Mouse (Mus musculus): Measurements from ENCODE around the gene Aknad1. TPM values are rescaled to one million over a fixed set of nuclear protein-coding genes. Genes with fewer than 3 reads are reported as not detected.

Gene Aknad1
- total RNA-seq, 1 experiment from 2014 or later = not detected

DNA sequence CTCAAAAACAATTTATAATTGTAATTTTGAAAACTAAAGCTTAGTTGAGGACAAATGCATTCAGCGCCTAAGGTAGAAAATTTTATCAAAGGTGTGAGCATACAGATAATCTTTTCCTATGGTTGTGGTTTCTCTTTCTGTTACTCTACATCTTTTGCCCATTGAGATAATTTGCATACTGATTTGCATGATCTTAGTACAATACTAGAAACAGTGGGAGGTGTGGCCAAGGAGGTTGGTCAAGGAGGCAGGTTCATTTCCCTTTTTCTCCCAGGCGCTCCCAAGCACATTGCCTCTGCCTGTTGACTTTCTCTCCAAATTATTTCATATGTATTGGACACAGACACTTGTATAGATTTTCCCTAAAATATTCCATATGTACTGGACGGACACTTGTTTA is 1.7 kb upstream of the Aknad1 start:
- peak; percentile 81 for ATAC-seq (replicated peaks; ENCODE audit: low read depth, poor library complexity, severe bottlenecking)

DNA sequence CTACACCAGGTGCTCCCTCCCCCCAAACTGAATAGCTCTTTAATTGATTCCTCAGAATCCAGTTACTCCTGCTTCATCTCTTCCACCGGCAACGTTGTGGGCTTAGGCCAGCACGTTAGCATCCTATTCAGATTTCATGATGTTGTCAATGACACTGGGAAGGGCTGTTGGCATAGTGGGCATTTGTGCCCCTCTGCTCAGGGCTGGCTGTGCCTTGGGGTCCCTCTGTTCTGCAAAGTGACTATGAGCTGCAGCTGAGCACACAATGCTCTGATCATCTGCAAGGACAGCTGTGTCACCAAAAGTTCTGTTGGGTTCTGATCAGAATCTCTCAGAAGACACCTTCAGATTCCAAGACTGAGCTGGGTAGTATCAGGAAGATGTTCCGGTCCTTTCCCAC is 4.6 kb downstream of the Aknad1 start:
- ATAC-seq (replicated peaks; ENCODE audit: low read depth, poor library complexity, severe bottlenecking) = no peak

DNA sequence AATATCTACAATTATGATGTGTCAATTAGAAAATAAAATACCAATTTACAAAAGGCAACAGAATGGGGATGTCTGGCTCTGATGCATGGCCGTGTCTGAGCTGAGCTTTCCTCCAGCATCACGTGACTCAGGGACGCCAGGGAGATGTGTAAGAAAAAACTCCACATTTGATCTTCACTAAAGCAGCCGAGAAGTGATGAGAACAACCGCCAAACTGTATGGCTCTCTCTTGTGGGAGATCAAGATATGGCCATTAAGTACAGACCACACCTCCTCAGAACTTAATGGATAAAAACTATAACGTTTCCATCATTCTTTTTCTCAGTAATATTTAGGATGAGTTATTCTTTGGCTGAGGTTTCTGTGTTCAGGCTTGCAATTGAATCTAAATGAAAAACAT is 11.6 kb downstream of the Aknad1 start:
- ATAC-seq (replicated peaks; ENCODE audit: low read depth, poor library complexity, severe bottlenecking) = no peak; the same call in 1 of the 2 replicates

DNA sequence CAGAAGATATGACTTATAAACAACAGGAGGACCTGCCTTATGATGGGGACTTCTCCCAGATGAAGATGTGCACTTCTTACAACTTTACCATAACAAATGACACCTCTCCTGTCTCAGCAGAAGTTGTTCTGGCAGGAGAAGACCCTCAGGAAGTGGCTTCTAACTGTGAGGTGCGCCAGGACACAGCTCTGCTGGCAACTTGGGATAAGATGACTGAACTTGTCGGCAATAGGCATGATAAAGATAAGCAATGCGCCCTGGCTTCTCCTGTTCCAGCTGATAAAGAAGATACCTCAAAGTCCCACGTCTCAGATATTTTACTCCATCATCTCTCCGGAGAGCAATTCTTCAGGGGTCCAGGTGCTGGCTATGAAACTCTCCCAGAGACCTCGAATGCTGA is 12.2 kb downstream of the Aknad1 start:
- 0 out of 2 replicates have a peak, but pooled peaks have one; percentile 32 for ATAC-seq (replicated peaks; ENCODE audit: low read depth, poor library complexity, severe bottlenecking)

DNA sequence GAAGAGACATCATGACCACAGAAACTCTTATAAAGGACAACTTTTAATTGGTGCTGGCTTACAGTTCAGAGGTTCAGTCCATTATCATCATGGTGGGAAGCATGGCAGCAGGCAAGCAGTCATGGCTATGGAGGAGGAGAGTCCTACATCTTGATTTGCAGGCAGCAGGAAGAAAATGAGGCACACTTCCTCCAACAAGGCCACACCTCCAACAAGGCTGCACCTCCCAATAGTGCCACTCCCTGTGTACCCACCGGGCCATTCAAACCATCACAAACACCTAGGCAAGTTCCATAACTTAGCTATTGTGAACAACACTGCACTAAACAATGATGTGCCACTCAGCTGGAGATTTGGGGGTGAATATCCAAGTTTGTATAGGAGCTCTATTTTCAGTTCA is 15.1 kb downstream of the Aknad1 start:
- no peak for ATAC-seq (replicated peaks; ENCODE audit: low read depth, poor library complexity, severe bottlenecking)

DNA sequence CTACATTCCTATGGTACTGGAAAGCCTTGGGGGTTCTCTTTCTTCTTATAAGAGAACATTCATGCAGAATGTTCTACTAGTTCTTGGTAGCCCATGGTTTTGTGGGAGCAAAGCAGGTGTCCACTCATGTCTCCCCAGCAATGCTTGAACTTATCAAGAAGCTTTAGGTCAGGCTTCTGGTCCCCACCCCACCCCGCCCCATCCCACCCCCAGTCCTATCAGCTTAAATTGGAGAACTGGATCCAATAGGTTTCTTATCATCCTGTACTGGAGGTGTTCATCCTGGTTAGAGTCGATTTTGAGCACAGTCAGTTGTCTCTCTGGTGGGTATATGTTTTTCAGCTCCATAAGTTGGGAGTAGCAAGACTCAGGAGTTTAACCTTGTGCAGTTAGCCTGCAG is 16.1 kb downstream of the Aknad1 start:
- ATAC-seq (replicated peaks; ENCODE audit: low read depth, poor library complexity, severe bottlenecking) = no peak

DNA sequence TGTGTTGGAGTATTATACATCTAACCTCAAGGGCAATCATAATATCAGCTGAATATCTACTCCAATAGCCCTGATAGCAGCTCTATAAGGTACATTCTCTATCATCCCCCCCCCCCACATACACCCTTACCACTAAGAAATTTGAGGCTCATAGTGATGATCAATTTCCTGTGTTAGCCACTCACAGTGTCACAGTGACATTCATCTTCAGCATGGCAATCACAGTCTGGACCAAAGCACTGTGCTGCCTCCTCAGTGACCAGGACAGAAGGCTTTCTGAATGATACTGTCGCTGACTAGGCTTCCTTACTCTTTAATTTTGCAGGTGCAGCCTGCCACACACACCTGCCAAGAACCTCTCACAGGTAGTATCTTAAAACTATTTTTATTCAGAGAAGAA is 16.7 kb downstream of the Aknad1 start:
- ATAC-seq (replicated peaks; ENCODE audit: low read depth, poor library complexity, severe bottlenecking) = no peak

DNA sequence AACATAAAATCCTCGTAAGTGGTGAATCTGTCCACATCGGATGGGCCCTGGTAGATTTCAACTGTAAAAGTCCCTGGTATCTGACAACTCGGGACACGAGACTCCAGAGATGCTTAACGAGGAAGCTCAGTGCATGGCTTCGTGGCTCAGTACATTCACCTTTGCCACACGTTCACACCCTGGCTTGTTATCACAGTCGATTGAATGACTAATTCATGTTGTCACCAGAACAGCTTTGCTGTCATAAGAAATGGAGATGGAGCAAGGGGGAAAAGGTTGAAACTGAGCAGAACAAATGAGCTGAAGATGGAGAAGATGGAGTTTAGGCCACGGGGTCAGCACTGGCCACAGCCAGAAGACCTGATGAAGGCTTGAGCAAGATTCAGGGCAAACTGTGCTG is 18.1 kb downstream of the Aknad1 start:
- no peak for ATAC-seq (replicated peaks; ENCODE audit: low read depth, poor library complexity, severe bottlenecking)

DNA sequence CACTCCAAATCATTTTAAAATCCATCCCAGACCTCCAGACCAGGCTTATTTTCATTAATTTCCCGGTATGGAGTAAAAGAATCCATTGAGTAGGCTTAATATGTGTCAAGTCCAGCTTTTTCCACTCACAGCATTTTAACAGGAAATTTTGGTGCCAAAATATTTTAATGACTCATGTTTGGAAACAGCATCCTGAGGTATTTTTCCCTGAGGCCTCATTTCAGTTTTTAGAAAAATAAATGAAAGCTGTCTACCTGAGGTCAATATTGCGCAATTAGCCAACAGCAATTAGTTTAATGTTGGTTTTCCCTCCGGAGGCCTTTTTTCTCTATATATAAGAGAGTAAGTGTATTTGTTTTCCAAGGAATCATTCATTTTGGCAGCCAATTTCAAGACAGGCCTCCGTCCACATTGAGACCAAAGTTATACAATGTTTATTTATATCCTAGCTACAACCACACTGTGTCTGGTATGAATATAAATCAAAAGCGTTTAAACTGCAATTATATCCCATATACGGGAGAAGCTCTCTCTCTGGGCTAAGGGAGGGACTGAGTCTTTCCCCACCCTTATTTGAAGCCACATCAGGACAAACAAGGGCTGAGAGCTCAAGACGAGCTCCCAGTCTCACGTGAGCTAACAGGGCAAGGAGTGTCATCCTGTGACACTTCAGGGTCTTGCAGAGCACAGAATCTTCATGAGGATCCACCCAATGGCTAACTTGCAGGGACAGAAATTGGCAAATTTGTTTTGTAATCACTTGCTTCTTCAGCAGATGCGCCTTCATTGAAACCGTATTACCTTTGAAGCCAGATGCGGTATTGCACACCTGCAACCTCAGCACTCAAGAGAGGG is 20.3 kb downstream of the Aknad1 start:
- ATAC-seq (replicated peaks; ENCODE audit: low read depth, poor library complexity, severe bottlenecking) = no peak

DNA sequence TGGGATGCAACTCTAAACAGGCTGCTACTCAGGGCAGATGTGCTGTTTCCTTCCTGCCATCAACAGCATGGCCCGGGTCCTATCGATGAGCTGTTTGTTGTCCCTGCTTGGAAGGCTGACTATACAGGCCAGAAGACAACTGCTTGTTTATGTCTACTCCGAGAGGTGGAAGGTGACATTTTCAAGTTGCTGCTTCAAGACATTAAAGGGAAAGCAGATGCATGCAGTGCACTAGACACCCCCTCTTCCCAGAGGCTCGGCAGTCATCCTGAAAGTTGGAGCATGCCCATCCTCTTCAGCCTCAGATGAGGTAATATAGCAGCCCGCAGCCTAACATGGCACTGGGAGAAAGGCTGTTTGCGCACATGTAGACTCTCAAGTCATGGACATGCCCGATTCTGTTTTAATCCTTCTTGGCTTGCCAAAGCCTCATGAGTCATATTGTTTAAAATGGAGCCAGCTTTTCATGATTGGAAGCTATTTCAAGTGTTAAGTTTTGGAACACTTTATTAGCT is 23.2 kb downstream of the Aknad1 start:
- no peak for ATAC-seq (replicated peaks; ENCODE audit: low read depth, poor library complexity, severe bottlenecking)

DNA sequence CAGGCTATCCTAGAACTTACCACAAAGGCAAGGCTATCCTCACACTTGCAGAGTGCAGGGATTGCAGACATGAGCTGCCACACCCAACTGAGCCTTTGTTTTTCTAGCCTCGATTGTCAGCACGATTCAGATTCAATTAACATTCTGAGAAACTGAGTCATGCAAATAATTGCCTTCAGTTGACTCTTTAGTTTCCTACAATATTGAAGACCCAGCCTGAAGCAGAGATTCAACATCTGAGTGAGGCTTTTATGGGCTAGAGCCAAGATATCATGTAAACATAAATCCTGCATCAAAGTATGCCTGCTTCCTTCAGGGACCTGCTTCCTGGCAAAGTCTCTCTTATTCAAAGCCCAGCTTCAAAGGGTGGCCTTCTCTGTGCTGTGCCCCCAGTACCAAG is 24.2 kb downstream of the Aknad1 start:
- no peak for ATAC-seq (replicated peaks; ENCODE audit: low read depth, poor library complexity, severe bottlenecking)

DNA sequence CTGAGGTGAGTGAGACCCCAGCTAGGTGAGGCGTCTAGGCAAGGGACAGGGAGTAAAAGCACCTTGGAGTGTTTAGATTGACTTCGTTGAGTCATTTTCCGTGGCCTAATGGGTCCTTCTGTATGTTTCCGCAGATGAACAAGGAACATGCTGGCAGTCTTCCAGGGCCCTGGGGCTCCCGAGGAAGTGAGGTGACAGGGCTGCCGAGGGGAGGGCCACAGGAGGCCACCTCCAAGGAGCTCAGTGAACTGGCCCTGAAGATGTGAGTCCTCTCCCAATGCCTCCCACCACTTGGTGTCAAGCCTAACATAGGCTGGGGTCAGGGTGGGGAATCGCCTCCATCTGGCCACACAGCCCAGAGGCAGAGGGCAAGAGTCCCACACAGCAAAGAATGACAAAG is 25.5 kb downstream of the Aknad1 start:
- peak; percentile 60; the same call in 1 of the 2 replicates for ATAC-seq (replicated peaks; ENCODE audit: low read depth, poor library complexity, severe bottlenecking)

DNA sequence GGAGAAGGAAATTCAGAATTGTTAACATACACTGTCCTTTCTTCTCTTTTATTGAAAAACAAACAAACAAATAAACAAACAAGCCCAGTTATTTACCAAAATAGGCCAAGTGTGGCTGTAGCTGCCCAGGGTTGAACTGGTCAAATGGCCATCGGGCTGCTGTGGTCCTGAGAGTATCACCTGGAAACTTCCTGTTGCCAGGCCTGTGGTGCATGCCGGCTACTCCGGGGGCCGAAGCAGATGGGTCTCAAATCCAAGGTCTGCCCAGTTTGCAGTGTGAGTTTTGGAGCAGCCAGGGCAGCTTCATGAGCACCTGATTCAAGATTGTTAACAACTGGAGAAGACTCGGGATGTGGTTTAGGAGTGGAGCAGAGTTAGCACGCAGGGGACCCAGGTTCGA is 26.0 kb downstream of the Aknad1 start:
- no peak for ATAC-seq (replicated peaks; ENCODE audit: low read depth, poor library complexity, severe bottlenecking)

DNA sequence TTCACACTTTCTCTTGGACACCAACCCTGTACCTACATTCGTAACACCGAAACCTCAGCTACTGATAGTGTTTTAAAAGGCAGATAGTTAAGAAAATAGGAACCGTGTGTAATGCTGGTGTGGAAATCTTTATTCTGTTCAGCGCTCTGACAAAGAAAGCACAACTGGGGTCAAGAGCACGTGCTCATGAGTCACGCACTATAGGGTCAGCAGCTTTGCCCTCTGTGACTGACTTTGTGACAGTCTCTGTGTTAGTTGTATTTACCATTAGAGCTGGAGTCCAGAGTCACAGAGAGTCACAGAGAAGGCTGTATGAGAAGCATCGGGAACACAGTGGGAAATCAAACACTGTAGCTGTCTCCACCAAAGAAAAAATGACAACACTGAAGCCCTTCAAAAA is 27.5 kb downstream of the Aknad1 start:
- ATAC-seq (replicated peaks; ENCODE audit: low read depth, poor library complexity, severe bottlenecking) = no peak

DNA sequence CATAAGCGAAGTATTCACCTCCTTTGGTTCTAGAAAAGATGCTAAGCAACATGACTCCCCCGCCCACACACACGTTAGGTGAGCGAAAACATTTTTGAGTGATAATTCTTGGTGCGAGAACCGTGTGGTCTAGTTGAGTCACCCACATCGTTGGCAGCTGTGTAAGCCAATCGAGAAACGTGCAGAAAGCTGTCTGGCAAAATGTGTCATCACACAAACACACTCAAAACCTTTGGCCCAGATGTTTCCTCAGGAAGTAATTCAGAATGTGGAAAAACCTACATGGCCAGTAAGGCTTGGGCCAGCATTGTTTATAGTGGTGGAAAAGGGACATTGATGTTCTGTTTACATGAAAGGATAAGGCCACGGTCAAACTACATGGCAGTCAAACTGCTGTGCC is 28.0 kb downstream of the Aknad1 start:
- ATAC-seq (replicated peaks; ENCODE audit: low read depth, poor library complexity, severe bottlenecking) = peak; percentile 39

DNA sequence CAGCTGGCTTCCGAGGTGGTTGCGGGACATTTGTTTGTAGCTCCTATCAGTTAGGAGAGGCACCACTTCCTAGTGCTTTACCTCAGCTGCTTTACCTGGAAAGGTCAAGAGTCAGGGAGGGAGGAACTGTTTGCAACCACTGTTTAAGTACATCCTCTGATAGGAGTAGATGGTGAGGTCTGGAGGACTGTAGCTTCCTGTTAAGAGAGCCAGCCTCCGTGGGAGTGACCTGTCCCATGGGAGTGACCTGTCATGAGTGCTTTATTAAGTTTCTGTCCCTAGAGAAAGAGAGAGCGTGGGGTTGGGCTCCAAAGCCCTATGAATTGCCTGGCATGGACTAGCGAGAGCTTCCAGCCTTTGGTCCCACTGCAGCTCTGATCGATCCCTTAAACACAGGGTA is 30.1 kb downstream of the Aknad1 start:
- ATAC-seq (replicated peaks; ENCODE audit: low read depth, poor library complexity, severe bottlenecking) = no peak

DNA sequence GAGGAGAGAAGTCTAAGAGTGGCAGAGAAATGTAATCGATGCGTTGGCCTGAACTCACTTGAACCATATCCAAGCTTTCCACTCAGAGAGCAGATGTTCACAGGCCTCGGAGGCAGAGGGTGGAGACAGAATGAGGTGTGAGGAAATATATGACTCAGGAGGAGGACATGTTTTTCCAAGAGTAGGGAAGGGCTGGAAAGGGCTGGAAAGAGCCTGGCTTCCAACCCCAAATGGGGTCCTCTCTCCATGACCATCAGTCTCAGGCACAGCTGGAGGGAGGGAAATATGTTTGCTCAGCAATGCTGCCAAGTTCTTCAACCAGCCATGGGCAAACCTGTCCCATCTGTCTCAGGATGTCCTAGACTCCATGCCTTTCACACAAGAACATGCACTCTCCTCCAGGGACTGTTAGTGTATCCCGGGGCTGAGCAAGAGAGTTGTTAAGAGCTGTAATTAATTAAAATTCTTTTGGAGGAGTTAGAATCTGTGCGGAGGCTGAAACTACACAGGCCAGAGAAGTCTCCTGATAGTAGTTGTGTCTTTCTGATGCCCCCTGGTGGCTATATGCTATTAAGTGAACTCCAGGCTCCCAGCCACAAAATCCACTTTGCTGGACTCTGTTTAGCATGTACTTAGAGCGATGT is 31.4 kb downstream of the Aknad1 start:
- peak; percentile 80 for ATAC-seq (replicated peaks; ENCODE audit: low read depth, poor library complexity, severe bottlenecking)

DNA sequence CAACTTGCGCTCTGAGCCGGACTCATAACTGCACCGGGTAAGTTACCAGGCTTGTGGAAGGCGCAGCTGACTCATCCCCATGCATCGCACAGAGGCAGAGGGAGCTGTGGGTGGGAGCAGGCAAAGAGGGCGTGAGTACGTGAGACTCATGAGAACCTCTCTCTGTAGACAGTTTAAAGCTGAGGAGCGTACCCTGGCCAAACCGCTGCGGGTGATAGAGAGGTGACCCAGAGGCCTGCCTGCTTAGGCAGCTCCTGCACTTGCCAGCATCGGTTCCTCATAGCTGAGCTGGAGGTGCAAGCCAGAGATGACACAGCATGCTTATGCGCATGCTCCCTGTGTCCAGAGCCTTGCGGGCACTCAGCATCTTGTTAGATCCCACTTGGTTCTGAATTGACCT is 32.8 kb downstream of the Aknad1 start:
- no peak for ATAC-seq (replicated peaks; ENCODE audit: low read depth, poor library complexity, severe bottlenecking)

DNA sequence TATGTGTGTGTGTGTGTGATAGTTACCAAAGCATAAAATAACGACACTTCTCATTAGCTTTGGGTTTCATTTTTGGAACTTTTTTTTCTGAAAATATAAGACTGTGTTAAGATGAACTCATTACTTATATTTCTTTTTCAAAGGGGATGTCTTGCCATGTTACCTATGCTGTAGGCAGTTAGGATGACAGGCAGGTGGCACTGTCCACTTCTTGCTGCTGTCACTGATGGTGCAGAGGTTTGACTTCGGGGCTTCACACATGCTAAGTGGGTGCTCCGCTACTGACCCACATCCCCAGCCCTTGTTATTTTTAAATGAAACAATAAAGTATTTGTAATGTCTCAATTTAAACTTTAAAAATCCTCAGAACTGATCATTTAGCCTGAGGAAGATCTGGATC is 33.4 kb downstream of the Aknad1 start:
- ATAC-seq (replicated peaks; ENCODE audit: low read depth, poor library complexity, severe bottlenecking) = no peak

DNA sequence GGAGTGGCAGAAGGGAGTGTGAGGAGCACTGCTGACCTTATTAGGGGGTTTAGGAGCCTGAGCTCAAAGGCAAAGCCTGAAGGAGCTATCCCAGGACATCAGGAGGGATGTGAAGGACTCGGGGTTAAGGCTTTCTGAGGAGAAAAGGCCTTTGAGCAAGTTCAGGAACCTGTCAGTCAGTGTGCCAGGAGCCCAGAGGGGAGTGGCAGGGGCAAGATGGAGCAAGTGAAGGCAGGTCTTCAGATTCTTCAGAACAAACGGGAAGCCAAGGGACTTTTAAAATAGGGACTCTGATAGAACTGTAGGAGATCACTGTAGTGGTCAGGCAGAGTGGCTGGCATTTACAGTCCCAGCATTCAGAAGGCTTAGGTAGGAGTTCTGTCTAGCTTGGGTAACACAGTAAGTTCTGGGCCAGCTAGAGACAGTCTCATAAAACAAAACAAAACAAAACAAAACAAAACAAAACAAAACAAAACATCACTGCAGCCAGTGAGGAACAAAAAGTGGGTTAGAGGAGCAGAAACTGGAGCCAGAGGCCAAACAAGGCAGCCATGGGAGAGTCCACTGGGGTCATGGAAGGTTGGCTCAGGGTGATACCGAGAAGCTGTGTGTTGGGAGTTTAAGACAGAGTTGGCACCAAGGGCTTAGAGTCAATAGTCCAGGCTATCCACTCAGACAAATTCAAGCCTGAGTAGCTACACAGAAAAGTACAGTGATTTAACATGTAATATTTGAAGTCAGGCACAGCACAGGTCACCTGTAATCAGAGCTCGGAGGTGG is 39.5 kb downstream of the Aknad1 start:
- no peak for ATAC-seq (replicated peaks; ENCODE audit: low read depth, poor library complexity, severe bottlenecking)
